Mouse (Mus musculus): ENCODE results near the gene Brip1.

Brip1 gene

GRCm38 (mm10) chr11:86028034-86028433 lies 173.0 kb downstream of the Brip1 start:
- in situ Hi-C loops (cut with MseI, MboI), result no loop called here

DNA sequence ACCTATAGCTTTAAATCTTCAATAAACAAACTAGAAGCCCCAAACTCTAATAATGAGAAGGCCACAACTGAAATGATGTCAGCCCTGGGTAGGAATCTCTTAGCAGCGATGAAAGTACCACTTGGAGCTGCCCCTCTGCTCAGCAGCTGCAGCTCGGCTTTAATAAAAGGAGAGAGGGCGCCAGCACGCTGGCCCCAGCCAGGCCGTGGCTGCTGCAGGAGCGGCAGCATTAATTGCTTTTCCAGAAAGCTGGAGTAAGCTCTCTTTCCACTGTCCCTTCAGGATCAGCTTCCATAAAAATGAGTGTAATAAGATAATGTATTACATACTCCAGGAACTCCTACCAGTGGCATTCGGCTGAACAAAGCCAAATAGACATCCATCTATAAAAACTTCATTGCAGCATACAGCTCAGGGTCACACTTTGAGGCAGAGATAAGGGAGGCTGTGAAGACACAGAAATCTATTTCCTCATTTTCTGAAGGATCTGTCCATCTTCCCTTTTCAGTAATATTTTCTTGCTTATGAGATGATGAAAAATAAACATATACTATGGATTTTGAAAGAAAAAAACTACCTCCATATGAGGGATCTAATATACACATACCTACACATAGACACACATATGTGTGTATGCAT lies 174.3 kb downstream of the Brip1 start:
- in situ Hi-C loops (cut with MseI, MboI), result no loop called here

GRCm38 (mm10) chr11:86022439-86022838 lies 178.6 kb downstream of the Brip1 start:
- in situ Hi-C loops (cut with MseI, MboI), result no loop called here

- in situ Hi-C loops (cut with MseI, MboI), result no loop called here
These were observed 181.0 kb downstream of the Brip1 start for GRCm38 (mm10) chr11:86020033-86020432.

- in situ Hi-C loops (cut with MseI, MboI), result no loop called here
These were observed 184.8 kb downstream of the Brip1 start for GRCm38 (mm10) chr11:86016242-86016641.

DNA sequence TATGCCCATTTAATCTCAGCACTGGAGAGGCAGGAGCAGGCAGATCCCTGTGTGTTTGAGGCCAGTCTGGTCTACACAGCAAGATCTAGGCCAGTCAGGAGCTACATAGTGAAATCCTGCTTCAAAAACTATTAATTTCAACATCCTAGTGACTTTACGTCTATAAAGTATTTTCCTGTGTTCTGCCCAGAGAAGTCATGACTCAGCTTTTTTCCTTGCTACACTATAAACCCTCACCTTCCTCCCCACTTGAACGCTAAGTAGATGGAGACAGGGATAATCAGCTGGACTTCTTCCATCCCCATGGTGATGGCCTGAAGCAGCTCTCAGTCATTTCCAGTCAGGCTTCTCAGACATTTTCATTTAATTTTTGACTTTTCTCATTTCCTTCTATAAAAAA lies 187.9 kb downstream of the Brip1 start:
- in situ Hi-C loops (cut with MseI, MboI), result no loop called here

GRCm38 (mm10) chr11:86010458-86010857 lies 190.5 kb downstream of the Brip1 start:
- in situ Hi-C loops (cut with MseI, MboI), result no loop called here

DNA sequence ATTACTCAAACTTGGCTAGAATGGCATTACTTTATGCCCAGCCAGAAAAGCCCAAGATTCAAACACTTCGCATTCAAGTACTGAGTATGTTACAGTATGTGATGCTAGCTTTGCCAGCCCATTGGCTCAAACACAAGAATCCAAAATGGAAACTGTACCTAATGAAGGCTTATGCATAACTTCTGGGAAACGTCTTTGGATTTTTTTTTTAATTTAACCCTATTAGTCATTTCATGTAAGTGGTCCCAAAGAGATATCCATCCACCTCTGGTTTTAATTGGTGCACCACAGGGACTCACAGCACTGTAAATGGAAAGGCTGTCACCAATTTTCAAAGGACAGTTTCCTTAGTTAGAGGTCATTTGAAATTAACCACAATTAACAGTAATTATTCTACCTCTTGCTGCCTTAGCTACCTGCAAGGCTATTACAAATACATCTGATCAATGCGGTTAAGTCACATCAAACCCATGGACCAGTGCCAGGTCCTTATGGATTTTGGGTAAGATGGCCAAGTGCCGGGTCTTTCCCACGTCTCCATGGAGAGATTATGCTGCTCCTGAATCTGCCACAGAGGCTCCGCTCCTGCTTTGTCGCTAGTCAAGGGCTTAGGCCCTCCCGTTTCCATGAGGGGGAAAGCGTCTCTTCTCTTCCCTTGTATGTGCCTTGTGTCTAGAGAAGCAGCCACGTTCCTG lies 192.6 kb downstream of the Brip1 start:
- in situ Hi-C loops (cut with MseI, MboI), result no loop called here

Data from mouse trophoblast stem cell (cell line).